Mouse (Mus musculus) cortical plate, adult 2 months (tissue): ENCODE data around the gene Gm15517. TPM values are rescaled to one million over a fixed set of nuclear protein-coding genes. Genes with fewer than 3 reads are reported as not detected.

Experiments
- H3K27ac ChIP-seq: fragments of 200-500 bp; 2 replicates; pipeline ENCODE4 v1.5.1; 2012; ENCODE audit warnings: low read length, control low read depth, inconsistent platforms; ENCODE audit not compliant: insufficient read depth
- H3K4me1 ChIP-seq: fragments of 200-500 bp; 2 replicates; pipeline ENCODE4 v1.6.1; 2011; ENCODE audit warnings: low read length; ENCODE audit not compliant: control insufficient read depth, insufficient read depth
- H3K4me3 ChIP-seq: fragments of 200-500 bp; 2 replicates; pipeline ENCODE4 v1.5.1; 2011; ENCODE audit warnings: mild to moderate bottlenecking, low read length, control low read depth; ENCODE audit not compliant: insufficient read depth
- CTCF ChIP-seq: fragments of 200-500 bp; IDR thresholded peaks from 2 replicates; pipeline ENCODE4 v1.5.1; 2011; ENCODE audit warnings: mild to moderate bottlenecking, control low read depth, low read length; ENCODE audit not compliant: insufficient read depth; ENCODE audit errors: extremely low read depth
- POLR2A ChIP-seq: fragments of 200-500 bp; IDR thresholded peaks from 2 replicates; pipeline ENCODE4 v1.6.1; 2011; ENCODE audit warnings: mild to moderate bottlenecking, low read length, control low read depth; ENCODE audit not compliant: insufficient read depth; ENCODE audit errors: extremely low read depth
- polyA plus RNA-seq: library from polyadenylated mRNA; depleted of rRNA; stranded (reverse); fragments of >200 nt; gene quantifications from 2 replicates; pipeline ENCODE4 v1.2.3, GENCODE M21; 2012; rRNA removed

The Gm15517 gene
- polyA plus RNA-seq, 1 experiment = not detected

- H3K4me1 ChIP-seq = 0 out of 2 replicates have a peak, but pooled peaks cover 2% of the 10 kb centered on the region
- H3K27ac ChIP-seq = no peak within 1 kb of the TSS
- no peak for TF ChIP-seq CTCF
- TF ChIP-seq POLR2A = no peak
- H3K4me3 ChIP-seq = no peak within 1 kb of the TSS
Observed at GRCm38 (mm10) chr7:44306516-44307240, 45.4 kb downstream of the Gm15517 start, which contains the start of gene Clec11a. TSS of gene Clec11a (minus strand) at chr7:44306902.

- Histone ChIP-seq H3K4me3 (no peak overlapping the region), H3K27ac (no peak overlapping the region), H3K4me1 (0 out of 2 replicates have a peak, but pooled peaks cover 2% of the 10 kb centered on the region)
- no peak for TF ChIP-seq POLR2A
- TF ChIP-seq CTCF = no peak
Observed at GRCm38 (mm10) chr7:44307261-44308020, 46.2 kb downstream of the Gm15517 start.

GRCm38 (mm10) chr7:44309475-44310284, 48.4 kb downstream of the Gm15517 start, which contains the start of gene Shank1:
TSS of gene Shank1 (plus strand) at chr7:44310253.
- Histone ChIP-seq H3K4me1 (0 out of 2 replicates have a peak, but pooled peaks cover 2% of the 10 kb centered on the region), H3K4me3 (peak within 1 kb of the TSS; percentile 93)
- TF ChIP-seq POLR2A (no peak), CTCF (no peak)

GRCm38 (mm10) chr7:44310285-44310877, 49.1 kb downstream of the Gm15517 start:
- peak overlapping the region; percentile 96 for H3K27ac ChIP-seq
- TF ChIP-seq CTCF (no peak), POLR2A (0 out of 2 replicates have a peak, but pooled peaks have one; percentile 9)
- peak overlapping the region; percentile 93 for H3K4me3 ChIP-seq
- H3K4me1 ChIP-seq = 0 out of 2 replicates have a peak, but pooled peaks cover 2% of the 10 kb centered on the region

More at GRCm38 (mm10) chr7:44309475-44310284, 48.4 kb downstream of the Gm15517 start, which contains the start of gene Shank1:
- peak within 1 kb of the TSS; percentile 96 for H3K27ac ChIP-seq

GRCm38 (mm10) chr7:44310878-44311712, 49.8 kb downstream of the Gm15517 start:
- peak overlapping the region; percentile 93 for H3K4me3 ChIP-seq
- peak overlapping the region; percentile 96 for H3K27ac ChIP-seq
- TF ChIP-seq CTCF (no peak), POLR2A (peak; percentile 29; the same call in 1 of the 2 replicates)
- H3K4me1 ChIP-seq = no peaks in the 10 kb centered on the region

Other genes starting within 250 kb of the Gm15517 start
- gene Klk1b26, start 249.3 kb upstream of the Gm15517 start, polyA plus RNA-seq = not detected in 2 replicates
- not detected in 2 replicates for gene Klk1b27, start 209.2 kb upstream of the Gm15517 start, polyA plus RNA-seq
- not detected in 2 replicates for gene Klk1b21, start 159.1 kb upstream of the Gm15517 start, polyA plus RNA-seq
- gene Klk1b22, start 148.8 kb upstream of the Gm15517 start, polyA plus RNA-seq = not detected in 2 replicates
- not detected in 2 replicates for gene Klk1b16, start 124.7 kb upstream of the Gm15517 start, polyA plus RNA-seq
- gene Klk1b24, start 73.2 kb upstream of the Gm15517 start, polyA plus RNA-seq = not detected in 2 replicates
- 0.13 and 0.15 TPM in 2 replicates for gene Klk1b3, start 63.3 kb upstream of the Gm15517 start, polyA plus RNA-seq
- gene Klk1b4, start 54.0 kb upstream of the Gm15517 start, polyA plus RNA-seq = not detected in 2 replicates
- gene Klk1b5, start 45.5 kb upstream of the Gm15517 start, polyA plus RNA-seq = not detected in 2 replicates
- not detected in 2 replicates for gene Klk1, start 36.1 kb upstream of the Gm15517 start, polyA plus RNA-seq
- gene Gm36864, start 25.3 kb upstream of the Gm15517 start, polyA plus RNA-seq = not detected in 2 replicates
- gene 1700028J19Rik, start 14.8 kb upstream of the Gm15517 start, polyA plus RNA-seq = 2.3 and 2.9 TPM in 2 replicates
- 105 TPM in 2 replicates for gene 2410002F23Rik, start 14.7 kb upstream of the Gm15517 start, polyA plus RNA-seq
- gene Acp4, start 4.1 kb upstream of the Gm15517 start, polyA plus RNA-seq = not detected in 2 replicates
- 5.4 and 5.6 TPM in 2 replicates for gene Clec11a, start 45.5 kb downstream of the Gm15517 start, polyA plus RNA-seq
- gene Shank1, start 48.8 kb downstream of the Gm15517 start, polyA plus RNA-seq = 106 and 113 TPM in 2 replicates
- gene Syt3, start 122.7 kb downstream of the Gm15517 start, polyA plus RNA-seq = 70.2 and 74.0 TPM in 2 replicates
- gene 1700008O03Rik, start 124.4 kb downstream of the Gm15517 start, polyA plus RNA-seq = 3.7 and 4.3 TPM in 2 replicates
- 190 and 192 TPM in 2 replicates for gene Lrrc4b, start 167.6 kb downstream of the Gm15517 start, polyA plus RNA-seq
- gene Aspdh, start 203.9 kb downstream of the Gm15517 start, polyA plus RNA-seq = 8.2 and 8.7 TPM in 2 replicates
- gene Josd2, start 206.5 kb downstream of the Gm15517 start, polyA plus RNA-seq = 232 and 256 TPM in 2 replicates
- gene Emc10, start 235.1 kb downstream of the Gm15517 start, polyA plus RNA-seq = 297 and 308 TPM in 2 replicates
- 27.0 and 29.4 TPM in 2 replicates for gene Fam71e1, start 235.1 kb downstream of the Gm15517 start, polyA plus RNA-seq